Mouse (Mus musculus) spleen, adult 18-20 months (tissue): Measurements from ENCODE around the gene Usp2.

Source experiments
- DNase-seq, 2 experiments: peaks; one replicate each; pipeline ENCODE4 v3.0.0; 2022; ENCODE audit warnings: mixed read lengths in 2 of 2

Gene Usp2

DNA sequence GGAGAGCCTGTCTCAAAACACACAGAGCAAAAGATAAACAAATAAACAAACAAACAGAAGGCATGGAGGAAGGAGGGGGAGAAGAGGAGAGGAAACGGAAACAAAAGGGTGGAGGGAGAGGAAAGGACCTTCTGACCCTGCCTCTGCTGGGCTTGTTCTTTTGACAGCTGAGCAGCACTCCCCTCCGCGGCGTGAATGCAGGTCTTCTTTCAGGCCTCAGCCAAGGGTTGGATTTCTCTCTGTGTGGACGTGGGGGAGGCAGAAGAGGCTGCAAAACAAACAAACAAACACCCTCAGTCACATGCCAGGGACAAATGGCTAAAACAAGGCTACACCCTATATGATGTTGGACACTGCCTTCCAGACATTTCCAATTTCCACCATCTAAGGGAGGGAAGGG lies 58.2 kb downstream of the Usp2 start:
- DNase-seq: no peak

DNA sequence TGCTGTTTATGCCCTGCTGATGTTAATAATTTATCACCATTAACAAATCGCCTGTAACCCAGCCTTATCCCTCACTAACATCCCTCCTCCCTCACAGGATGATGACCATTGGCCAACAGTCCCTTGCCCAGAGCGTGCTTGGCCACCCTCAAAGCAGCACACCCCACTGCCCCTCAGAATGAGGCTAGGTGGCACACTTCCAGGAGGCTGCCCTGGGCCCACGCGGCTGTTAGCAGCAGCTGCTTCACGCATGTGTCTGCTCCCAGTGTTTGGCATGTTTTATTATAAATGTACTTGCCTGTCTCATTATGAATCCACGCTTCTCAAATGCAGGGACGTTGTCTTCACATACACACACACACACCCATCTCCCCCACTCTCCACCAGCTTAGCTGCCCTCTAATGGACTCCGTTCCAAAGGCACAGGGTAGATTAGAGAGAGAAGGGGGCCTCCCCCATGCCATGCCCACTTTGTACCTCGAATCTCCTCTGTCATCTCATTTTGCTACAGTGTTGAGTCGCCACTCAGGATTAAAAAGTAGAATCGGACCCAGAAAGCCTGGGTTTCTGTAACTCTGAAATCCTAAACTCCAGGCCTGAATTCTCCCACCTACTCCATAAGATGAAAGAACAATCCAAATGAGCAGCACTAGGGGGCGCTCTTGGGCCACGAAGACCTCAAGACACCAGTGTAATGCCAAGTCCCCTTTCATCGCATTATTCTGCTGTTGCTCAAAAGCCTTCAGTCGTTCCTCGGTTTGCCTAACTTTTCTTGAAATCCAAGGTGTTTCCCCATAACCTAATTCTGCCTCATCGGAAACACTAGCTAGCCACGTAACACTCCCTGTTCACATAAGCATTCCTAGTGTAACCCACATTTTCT lies 59.0 kb downstream of the Usp2 start:
- peak; percentile 60 to 81 for DNase-seq

DNA sequence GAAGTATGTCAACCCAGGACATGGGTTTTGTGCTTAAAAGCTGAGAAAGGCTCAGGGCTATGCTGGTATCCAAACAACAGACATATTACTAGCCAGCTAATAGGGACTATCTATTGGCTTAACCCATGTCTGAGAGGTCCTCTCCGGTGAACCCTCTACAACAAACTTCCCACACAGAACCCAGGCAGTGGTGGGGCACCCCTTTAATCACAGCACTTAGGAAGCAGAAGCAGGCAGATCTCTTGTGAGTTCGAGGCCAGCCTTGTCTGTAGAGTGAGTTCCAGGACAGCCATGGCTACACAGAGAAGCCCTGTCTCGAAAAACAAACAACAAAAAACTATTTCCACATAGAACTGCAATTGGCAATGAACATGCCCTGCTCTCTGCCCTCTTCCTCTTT lies 59.9 kb downstream of the Usp2 start:
- DNase-seq: no peak

DNA sequence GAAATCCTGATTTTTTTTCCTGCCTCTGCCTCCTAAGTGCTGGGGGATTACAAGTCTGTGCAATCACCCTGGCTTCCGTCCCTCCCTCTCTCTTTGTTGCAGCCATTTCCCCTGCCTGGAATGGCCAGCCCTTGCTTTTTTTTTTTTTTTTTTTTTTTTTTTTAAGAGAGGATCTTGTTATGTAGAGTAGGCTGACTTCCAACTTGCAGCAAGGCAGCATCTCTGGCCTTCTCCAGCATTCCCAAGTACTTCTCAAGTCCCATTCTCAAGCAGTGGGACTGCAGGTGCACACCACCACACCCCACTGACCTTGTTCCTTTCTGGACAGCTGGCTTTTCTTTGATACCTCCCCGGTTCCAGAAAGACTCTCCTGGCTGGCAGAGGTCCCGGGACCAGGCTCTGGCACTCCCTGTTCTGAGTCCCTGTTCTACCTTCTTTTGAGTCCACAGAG lies 60.6 kb downstream of the Usp2 start:
- no peak for DNase-seq

DNA sequence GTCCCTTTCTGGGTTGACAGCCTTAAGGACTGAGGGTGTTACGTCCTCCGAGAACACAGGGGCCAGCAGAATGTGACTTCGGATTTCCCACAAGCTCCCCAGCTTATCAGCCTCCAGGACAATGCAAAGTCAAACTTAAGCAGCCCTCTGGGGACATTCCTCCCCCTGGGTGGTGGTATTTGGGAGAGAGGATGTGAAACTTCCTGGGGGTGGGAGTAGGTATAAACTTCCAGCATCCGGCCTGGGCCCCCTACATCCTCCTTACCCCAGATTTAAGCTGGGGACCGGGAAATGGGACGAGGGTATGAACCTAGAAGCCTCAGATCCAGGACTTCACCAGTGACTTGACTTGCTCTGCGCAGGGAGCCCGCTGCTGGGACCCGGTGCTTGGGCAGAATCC lies 62.8 kb downstream of the Usp2 start:
- no peak for DNase-seq

DNA sequence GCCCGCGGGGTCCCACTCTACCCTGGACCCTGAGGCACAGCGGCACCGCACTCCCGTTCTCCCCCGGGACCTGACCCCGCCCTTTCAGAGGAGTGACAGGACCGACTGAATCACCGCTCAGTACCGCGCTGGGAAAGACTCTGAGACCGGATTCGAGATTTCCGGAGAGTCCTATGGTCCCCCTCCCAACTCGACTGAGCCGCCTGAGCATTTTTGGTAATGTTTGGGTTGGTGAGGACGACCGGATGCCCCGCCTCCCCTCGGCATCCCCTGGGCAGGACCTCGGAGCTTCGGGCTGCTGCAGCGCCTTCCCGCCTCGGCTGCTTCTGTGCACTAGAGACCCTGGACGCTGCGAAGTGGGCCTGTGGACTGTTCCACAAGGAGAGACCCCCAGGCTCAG lies 63.2 kb downstream of the Usp2 start:
- peak; percentile 69 to 71 for DNase-seq

DNA sequence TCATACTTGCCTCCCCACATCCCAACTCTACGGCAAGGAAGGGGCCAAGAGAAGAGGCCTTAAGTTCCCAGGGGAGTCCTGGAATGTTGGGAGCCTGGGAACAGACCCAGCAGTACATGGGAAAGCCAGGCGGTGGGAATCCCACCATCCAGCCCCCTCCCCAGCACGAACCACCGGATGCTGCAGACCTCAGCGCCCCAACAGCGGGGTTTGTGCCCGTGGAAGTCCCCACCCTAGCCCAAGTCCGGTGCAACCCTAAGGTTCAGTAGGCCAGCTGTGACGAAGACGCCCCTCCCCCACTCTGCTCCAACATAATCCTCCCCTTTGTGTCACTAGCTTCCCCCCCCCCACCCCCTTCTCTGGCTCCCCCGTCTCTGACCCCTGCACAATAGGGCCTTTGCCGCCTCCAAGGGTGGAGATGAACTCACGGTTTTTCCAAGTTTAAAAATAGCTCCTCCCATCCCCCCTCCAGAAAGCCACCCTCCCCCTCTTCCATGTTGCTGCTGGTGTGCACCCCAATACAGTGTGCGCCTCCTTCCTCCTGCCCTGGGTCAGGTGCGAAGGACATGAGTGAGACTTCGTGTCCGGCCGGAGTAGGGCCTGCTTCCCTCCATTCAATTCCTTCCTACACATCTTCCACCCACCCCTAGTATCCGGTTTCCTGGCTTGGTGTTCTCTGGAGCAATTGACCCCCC lies 63.9 kb downstream of the Usp2 start:
- DNase-seq: peak; percentile 9 to 25

DNA sequence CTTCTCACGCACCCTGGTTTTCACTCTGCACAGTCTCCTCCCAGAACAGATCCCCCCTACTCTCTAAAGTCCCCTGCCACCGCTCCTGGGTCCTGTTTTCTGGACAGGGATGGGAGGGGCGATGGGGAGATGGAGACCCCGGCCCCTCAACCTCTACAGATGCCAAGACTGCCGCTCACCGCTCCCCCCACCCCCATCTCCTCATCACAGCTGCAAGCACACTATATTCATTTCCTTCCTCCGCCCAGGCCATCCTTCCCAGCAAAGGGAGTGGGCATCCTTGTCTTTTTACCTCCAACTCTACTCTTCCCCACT lies 64.4 kb downstream of the Usp2 start:
- no peak for DNase-seq

DNA sequence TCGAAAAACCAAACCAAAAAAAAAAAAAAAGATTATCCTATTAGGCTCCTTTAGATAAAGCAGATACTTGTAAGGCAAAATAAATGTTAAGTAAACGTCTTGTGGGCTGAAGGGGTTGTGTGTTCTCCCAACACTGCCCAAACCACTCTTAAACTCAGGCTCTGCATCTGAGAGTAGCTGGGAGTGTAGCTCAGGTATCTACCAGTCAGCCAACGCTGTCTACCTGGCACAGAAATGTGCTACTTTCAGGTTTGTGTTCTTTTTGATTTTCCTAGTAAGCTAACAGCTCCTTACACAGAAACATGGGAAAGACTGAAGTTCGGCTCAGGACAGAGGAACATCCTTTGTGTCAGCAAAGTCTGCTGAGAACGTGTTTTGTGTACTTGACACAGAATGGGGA lies 65.4 kb downstream of the Usp2 start:
- no peak for DNase-seq

DNA sequence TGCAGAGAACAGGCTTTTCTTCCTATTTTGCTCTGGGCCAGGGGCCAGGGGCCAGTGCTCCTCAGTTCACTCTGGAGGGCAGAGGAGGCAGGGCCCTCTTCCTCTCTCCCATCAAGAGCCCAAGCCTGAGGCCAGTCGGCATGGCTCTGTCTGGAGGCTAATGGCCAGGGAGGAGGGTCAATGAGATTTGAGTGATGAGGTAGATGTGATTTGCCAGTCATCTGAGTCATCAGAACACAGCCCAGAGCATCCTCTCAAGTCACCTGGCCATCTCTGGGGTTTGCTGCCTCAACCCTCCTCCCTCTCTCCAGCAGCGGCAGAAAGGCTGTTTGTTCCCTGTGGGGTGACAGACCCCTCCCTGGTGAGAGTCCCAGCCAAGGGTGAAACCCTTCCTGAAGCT lies 66.5 kb downstream of the Usp2 start:
- no peak for DNase-seq

DNA sequence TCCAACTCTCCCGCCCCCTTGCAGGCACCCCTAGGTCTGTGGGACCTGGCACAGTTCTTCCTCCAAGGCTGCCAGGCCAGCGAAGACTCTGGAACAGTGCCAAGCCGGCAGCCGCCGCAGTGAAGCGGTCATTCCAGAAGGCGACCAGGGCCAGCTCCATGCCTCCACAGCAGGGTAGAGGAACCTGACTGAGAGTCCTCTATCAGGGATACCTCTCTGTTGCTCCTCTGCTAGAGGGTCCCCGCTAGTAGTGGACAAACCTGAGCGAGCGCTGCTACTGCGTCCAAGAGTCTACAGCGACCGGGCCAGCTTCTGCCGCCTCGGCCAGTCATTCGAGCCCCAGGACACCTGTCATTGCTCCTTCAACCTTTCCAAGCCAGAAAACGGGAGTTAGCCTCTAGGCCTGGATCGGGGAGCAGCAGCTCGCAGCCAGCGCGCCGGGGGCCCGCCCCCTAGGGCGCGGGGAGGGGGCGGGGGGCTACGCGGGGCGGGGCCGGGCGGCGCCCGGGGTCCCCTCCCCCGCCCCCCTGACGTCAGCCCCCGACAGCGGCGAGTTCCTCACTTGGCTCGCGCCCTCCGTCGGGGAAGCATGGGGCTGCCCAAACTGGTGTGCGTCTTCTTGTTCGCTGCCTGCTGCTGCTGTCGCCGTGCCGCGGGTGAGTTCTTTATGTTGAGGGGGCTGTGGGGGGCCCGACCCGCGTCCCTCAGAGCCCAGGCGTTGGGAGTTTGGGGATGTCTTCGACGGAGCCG lies 67.5 kb downstream of the Usp2 start, which contains the start of gene Mcam:
Mcam (plus strand) TSS at position 369 of the 750 bp plus-strand sequence.
- peak in 1 of 2 experiments; percentile 12 for DNase-seq

DNA sequence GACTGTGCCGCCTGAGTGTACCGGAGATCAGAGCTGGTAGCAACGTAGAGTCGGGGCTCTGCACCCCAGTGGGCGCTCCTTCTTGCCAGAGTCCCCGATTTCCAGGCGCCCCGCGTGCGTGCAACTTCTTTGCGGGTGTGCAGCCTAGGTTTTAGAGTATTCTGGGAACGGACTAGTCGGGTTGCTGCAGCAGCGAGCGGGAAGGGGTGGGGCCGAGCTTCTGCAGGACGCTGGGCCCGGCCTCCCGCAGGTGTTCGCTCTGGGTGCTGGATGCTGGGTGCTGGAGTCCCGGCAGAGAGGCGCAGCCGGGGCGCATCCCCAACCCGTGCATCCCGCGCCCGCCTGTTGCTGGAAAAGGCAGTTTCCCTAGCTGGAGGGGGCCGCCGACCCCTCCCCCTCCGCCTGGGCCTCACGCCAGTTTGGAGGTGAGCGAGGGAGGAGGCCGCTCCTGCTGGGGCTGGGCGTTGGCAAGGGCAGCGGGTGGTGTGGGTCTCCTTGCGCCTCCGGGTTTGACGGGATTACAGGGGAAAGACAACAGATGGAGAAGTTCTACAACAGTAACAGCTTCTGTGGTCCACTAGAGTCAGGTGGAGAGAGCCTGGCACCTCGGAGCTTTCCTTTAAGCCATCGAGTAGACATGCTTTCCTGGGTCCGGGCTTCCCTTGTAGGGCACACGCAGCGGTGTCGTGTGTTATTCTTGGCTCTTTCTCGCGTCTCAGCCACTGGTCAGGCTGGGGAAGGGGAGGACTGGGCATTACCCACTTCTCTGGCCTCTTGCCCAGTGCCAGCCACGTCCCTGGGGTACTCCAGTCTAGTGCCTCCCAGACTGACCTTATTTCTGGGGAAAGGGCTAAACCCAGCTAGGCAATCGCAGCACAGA lies 68.3 kb downstream of the Usp2 start:
- DNase-seq: peak in 1 of 2 experiments; percentile 31

DNA sequence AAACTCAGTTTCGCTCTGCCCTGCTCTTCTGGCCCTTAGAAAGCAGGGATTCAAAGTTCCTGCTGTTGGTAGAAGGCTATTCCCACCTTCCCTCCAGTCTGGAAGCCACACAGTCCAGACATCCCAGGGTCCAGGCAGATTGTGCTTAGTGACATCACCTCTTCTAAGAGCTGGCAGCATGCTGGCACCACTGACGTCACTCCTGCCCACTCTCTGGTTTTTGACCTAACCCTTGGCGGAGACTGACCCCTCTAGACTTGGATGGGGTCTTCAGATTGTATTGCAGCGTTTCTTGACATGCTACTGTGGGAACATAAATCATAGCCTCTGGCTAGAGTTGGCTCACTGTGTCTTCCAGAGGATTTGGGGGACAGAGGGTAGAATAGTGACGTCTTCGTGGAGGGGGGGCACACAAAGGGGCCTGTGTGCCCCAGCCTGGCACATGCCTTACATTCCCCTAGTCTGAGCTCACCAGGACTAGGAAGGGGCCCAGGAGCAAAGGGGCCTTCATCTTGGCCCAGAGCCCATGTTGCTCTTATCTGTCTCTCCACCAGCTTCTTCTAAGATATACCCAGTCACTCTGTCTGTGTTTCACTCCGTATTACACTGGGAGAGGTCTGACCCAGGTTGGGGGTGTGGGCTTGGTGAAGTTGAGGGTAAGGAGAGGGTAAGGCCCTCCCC lies 69.0 kb downstream of the Usp2 start:
- no peak for DNase-seq

DNA sequence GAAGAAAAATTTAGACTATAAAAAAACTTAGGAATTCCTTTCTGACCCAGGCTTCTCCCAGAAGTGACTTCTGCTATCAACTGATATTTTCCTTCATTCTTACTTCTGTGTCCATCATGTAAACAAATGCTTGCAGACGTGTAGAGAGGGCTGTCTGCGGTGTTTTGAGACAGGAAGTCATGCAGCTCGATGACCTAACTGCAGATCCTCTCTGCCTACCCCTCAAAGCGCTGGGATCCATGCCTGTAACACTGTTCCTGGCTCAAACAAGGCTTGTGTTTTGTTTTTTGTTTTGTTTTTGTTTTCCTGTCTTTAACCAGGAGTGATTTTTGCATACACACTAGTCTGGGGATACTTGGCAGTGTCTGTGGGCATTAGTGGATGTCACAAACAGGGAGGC lies 71.0 kb downstream of the Usp2 start:
- DNase-seq: no peak

DNA sequence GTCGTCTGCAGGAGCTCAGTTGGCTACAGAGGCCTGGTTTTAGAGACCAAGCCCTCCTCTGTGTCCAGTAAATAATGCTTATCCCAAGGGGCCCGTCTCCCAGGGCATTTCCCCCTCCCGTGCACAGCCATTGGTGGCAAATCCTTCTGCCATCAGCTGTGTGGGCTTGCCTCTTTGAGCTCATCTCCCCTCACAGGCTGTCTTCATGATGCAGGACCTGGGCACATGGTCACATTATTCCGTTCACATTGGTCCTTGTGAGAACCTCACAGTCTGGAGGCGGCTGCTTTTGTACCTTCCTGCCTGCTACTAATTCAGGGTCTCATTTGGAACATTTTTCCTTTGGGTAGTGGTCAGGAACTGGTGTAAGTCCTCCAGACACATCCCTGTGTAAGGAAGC lies 75.1 kb downstream of the Usp2 start:
- no peak for DNase-seq

DNA sequence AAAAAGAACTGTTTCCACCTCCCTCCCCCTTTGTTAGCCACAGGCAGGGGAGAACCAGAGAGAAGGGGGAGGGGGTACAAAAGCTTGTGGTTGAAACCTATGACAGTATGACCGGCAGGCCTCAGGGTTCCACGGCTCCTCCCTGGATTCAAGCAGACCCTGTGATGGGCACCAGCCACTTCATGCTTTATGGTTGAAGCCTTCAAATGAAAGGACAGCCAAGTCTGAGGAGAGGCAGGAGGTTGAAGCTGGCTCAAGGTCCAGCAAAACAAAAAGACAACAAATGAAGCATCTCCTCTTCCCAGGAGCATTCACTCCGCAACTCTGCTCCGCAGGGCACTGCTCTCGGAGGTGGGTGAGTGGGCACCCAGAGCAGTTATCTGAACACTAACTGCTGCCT lies 76.6 kb downstream of the Usp2 start:
- DNase-seq: no peak

DNA sequence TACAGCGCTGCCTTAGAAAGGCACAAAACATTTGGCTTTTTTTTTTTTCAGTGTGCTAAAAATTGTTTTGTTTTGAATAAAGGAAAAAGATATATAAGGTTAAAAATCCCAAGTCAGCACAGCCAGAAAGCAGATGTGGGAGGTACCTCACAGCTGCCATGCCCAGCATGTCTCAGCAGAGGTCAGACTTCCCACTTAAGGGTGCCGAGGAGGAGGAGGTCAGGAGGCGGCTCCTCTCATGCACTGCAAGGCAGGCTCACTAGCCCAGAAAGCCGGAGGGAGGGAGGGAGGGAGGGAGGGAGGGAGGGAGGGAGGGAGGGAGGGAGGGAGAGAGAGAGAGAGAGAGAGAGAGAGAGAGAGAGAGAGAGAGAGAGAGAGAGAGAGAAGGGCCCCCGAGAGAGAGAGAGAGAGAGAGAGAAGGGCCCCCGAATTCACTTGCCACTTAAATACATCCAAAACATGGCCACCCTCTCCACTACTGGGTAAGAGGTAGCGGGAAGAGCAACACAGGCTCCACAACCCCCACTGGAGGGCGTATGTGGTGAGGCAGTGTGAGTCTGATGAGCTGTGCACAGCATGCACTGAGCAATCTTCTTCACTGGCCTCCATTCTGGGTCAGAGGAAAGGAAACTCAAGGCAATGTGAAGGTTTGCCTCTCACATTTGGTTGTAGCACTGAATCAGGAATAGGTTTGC lies 77.3 kb downstream of the Usp2 start:
- DNase-seq: no peak

DNA sequence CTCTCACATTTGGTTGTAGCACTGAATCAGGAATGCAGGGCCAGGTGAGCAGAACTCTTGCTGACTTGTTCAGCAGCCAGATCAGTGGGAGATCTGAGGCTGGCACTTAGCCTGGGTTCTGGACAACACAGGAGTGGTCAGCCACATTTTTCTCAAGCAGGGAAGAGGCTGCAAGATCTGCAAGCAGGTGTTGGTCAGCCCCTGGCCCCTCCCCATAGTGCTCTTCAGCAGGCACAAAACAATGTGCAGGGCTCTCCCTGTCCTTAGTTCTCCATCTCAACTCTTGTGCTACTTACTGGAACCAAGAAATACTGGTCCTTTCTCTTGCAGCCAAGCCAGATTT lies 77.9 kb downstream of the Usp2 start:
- DNase-seq: no peak
